Mouse (Mus musculus) CH12.LX (cell line): ENCODE results near the gene Cacna2d4. TPM values are rescaled to one million over a fixed set of nuclear protein-coding genes. Genes with fewer than 3 reads are reported as not detected.

Source experiments
- DNase-seq: peaks from one replicate; pipeline ENCODE4 v3.0.0-alpha.2; 2013; ENCODE audit errors: extremely low read depth
- H3K27ac ChIP-seq: 2 replicates; pipeline ENCODE4 v1.5.1; 2012; ENCODE audit warnings: low read depth, mild to moderate bottlenecking, control low read depth, moderate library complexity; ENCODE audit not compliant: insufficient read depth
- H3K27me3 ChIP-seq: replicated peaks from 2 replicates; pipeline ENCODE3; 2012; ENCODE audit warnings: inconsistent platforms
- H3K36me3 ChIP-seq, 2 experiments: replicated peaks in 1 of 2; 2 replicates each; pipeline versions ENCODE3 to v1.6.1; 2012; ENCODE audit warnings: inconsistent platforms in 1 of 2, low read length in 1 of 2, mild to moderate bottlenecking in 1 of 2, mixed read lengths in 1 of 2, moderate library complexity in 1 of 2; ENCODE audit not compliant: control insufficient read depth in 1 of 2, insufficient read depth in 1 of 2
- H3K4me1 ChIP-seq, 2 experiments: 2 replicates each; pipeline ENCODE4 v1.6.1; 2012; ENCODE audit warnings: inconsistent platforms in 1 of 2, moderate library complexity in 1 of 2; ENCODE audit not compliant: insufficient read depth in 2 of 2, control insufficient read depth in 1 of 2
- H3K4me2 ChIP-seq: 2 replicates; pipeline ENCODE4 v1.6.1; 2012; ENCODE audit warnings: low read depth, mild to moderate bottlenecking, control low read depth; ENCODE audit not compliant: poor library complexity, insufficient read depth, severe bottlenecking
- H3K4me3 ChIP-seq, 3 experiments: fragments of 150-350 bp in 1 of 3; sonication (generic) in 1 of 3; replicated peaks in 1 of 3; 2 replicates each; pipeline versions ENCODE3 to v1.5.1; 2011 to 2012; ENCODE audit warnings: low read depth in 2 of 3, low read length in 2 of 3, mild to moderate bottlenecking in 2 of 3, moderate library complexity in 2 of 3, control low read depth in 1 of 3, improper control_type of control experiment in 1 of 3, inconsistent platforms in 1 of 3, mixed read lengths in 1 of 3; ENCODE audit not compliant: poor library complexity in 1 of 3
- H3K79me2 ChIP-seq: replicated peaks from 2 replicates; pipeline ENCODE4 v1.6.1; 2012; ENCODE audit warnings: mild to moderate bottlenecking, moderate library complexity; ENCODE audit not compliant: control insufficient read depth, poor library complexity, insufficient read depth, severe bottlenecking; ENCODE audit errors: extremely low read depth
- H3K9ac ChIP-seq: 2 replicates; pipeline ENCODE4 v1.6.1; 2012; ENCODE audit warnings: low read depth, mild to moderate bottlenecking, control low read depth, moderate library complexity; ENCODE audit not compliant: insufficient read depth
- H3K9me3 ChIP-seq: replicated peaks from 2 replicates; pipeline ENCODE3; 2012; ENCODE audit warnings: low read length, inconsistent platforms, mixed read lengths
- BHLHE40 ChIP-seq: IDR thresholded peaks from 2 replicates; pipeline ENCODE4 v1.6.1; 2011; ENCODE audit warnings: mild to moderate bottlenecking, low read depth, low read length, improper control_type of control experiment
- CHD2 ChIP-seq: IDR thresholded peaks from 2 replicates; pipeline ENCODE4 v1.6.1; 2011; ENCODE audit warnings: low read length, improper control_type of control experiment
- CTCF ChIP-seq, 2 experiments: IDR thresholded peaks in 1 of 2; conservative IDR thresholded peaks in 1 of 2; 2 replicates each; pipeline ENCODE4 v1.5.1; 2011 to 2012; ENCODE audit warnings: low read depth in 2 of 2, low read length in 2 of 2, improper control_type of control experiment in 1 of 2, inconsistent platforms in 1 of 2, mild to moderate bottlenecking in 1 of 2, moderate library complexity in 1 of 2
- ELF1 ChIP-seq: IDR thresholded peaks from 2 replicates; pipeline ENCODE4 v1.6.1; 2014; ENCODE audit warnings: low read depth, mild to moderate bottlenecking, inconsistent platforms, low read length, improper control_type of control experiment
- EP300 ChIP-seq: IDR thresholded peaks from 2 replicates; pipeline ENCODE4 v1.6.1; 2011; ENCODE audit warnings: low read length, improper control_type of control experiment
- ETS1 ChIP-seq: conservative IDR thresholded peaks from 2 replicates; pipeline ENCODE4 v1.6.1; 2012; ENCODE audit warnings: low read depth, mild to moderate bottlenecking, inconsistent platforms, low read length, improper control_type of control experiment, moderate library complexity
- GABPA ChIP-seq: IDR thresholded peaks from 2 replicates; pipeline ENCODE4 v1.6.1; 2012; ENCODE audit warnings: low read depth, low read length, improper control_type of control experiment, inconsistent platforms; ENCODE audit not compliant: insufficient replicate concordance
- JUND ChIP-seq: conservative IDR thresholded peaks from 2 replicates; pipeline ENCODE4 v1.6.1; 2011; ENCODE audit warnings: low read depth, low read length, improper control_type of control experiment
- MAX ChIP-seq: IDR thresholded peaks from 2 replicates; pipeline ENCODE4 v1.6.1; 2011; ENCODE audit warnings: low read length, improper control_type of control experiment
- MEF2A ChIP-seq: IDR thresholded peaks from 2 replicates; pipeline ENCODE4 v1.6.1; 2014; ENCODE audit warnings: low read depth, mild to moderate bottlenecking, inconsistent platforms, low read length, improper control_type of control experiment, borderline replicate concordance
- NRF1 ChIP-seq: IDR thresholded peaks from 2 replicates; pipeline ENCODE4 v1.6.1; 2014; ENCODE audit warnings: low read depth, mild to moderate bottlenecking, inconsistent platforms, low read length, improper control_type of control experiment, moderate library complexity
- PAX5 ChIP-seq: IDR thresholded peaks from 2 replicates; pipeline ENCODE4 v1.6.1; 2012; ENCODE audit warnings: low read length, inconsistent platforms, mixed read lengths
- POLR2A ChIP-seq: IDR thresholded peaks from 2 replicates; pipeline ENCODE4 v1.6.1; 2011; ENCODE audit warnings: low read depth, mild to moderate bottlenecking, improper control_type of control experiment, low read length
- POLR2AphosphoS2 ChIP-seq: IDR thresholded peaks from 2 replicates; pipeline ENCODE4 v1.6.1; 2011; ENCODE audit warnings: low read depth, low read length, improper control_type of control experiment
- RCOR1 ChIP-seq: conservative IDR thresholded peaks from 2 replicates; pipeline ENCODE4 v1.6.1; 2012; ENCODE audit warnings: low read depth, mild to moderate bottlenecking, inconsistent platforms, low read length, improper control_type of control experiment
- USF1 ChIP-seq: IDR thresholded peaks from 2 replicates; pipeline ENCODE4 v1.6.1; 2014; ENCODE audit warnings: low read depth, mild to moderate bottlenecking, inconsistent platforms, low read length, improper control_type of control experiment
- ZC3H11A ChIP-seq: IDR thresholded peaks from 2 replicates; pipeline ENCODE4 v1.6.1; 2012; ENCODE audit warnings: low read depth, mild to moderate bottlenecking, inconsistent platforms, low read length, improper control_type of control experiment
- ZNF384 ChIP-seq: IDR thresholded peaks from 2 replicates; pipeline ENCODE4 v1.6.1; 2012; ENCODE audit warnings: low read depth, low read length, improper control_type of control experiment, inconsistent platforms
- dilution Hi-C: fragments of 300-500 bp; cut with MboI; formaldehyde crosslinking; loops from 2 replicates; pipeline ENCODE4 v1.14.3; 2020; ENCODE audit warnings: low sequenced_read_pairs; ENCODE audit not compliant: extremely low pct_unique_long_range_greater_than_20kb, extremely low pct_ligation_motif_present
- in situ Hi-C: fragments of 300-500 bp; cut with MboI; formaldehyde crosslinking; loops from 3 replicates; pipeline ENCODE4 v1.14.3; 2019; ENCODE audit warnings: low sequenced_read_pairs, low pct_ligation_motif_present, low pct_unique_long_range_greater_than_20kb, mixed read lengths
- polyA plus RNA-seq: library from polyadenylated mRNA; unstranded; fragments of >175 nt; gene quantifications from 2 replicates; pipeline ENCODE4 v1.2.1, GENCODE M21; 2012; ENCODE audit warnings: low read depth; ENCODE audit not compliant: insufficient read length
- total RNA-seq, 2 experiments: library from RNA; depleted of rRNA; stranded (reverse); fragments of 300-350 nt in 1 of 2; fragments of >200 nt in 1 of 2; gene quantifications; 2 replicates each; pipeline ENCODE4 v1.2.3; 2012 to 2014

The Cacna2d4 gene
- total and polyA plus RNA-seq, 3 experiments, result 0.08 to 0.64 (median 0.44) TPM

GRCm38 (mm10) chr6:119346257-119346656 is 109.9 kb downstream of the Cacna2d4 start:
- TF ChIP-seq MAX, result no peak
- no peak for TF ChIP-seq JUND
- no peak for TF ChIP-seq POLR2A
- TF ChIP-seq USF1, result no peak
- no peak for TF ChIP-seq GABPA
- TF ChIP-seq POLR2AphosphoS2, result no peak
- no peak for TF ChIP-seq ETS1
- TF ChIP-seq EP300, result no peak
- TF ChIP-seq CHD2, result no peak
- no peak for TF ChIP-seq ZNF384
- no peak for TF ChIP-seq CTCF (conservative IDR thresholded peaks at IDR 0.05 in 1 of 2, IDR thresholded peaks at IDR 0.05 in 1 of 2; ENCODE audit: low read depth in 2 of 2, low read length in 2 of 2)
- TF ChIP-seq BHLHE40, result no peak
- no peak for TF ChIP-seq RCOR1
- no peak for TF ChIP-seq ZC3H11A
- no peak for TF ChIP-seq PAX5
- no peak for TF ChIP-seq NRF1
- no peak for TF ChIP-seq MEF2A
- TF ChIP-seq ELF1, result no peak
- in situ Hi-C loops (loop anchor here (5.0 to 25.0 kb wide), 2 partner anchors 119 to 734 kb away; no protein-coding TSS in a partner anchor), dilution Hi-C loops (no loop called here)
- Histone ChIP-seq H3K9me3 (no peaks in the 10 kb centered on the region), H3K27ac (no peak overlapping the region), H3K4me2 (no peak overlapping the region), H3K4me3 (no peak overlapping the region), H3K36me3 (peaks cover 0 to 3% of the 10 kb centered on the region in 2 experiments), H3K4me1 (peaks cover 0 to 18% of the 10 kb centered on the region in 2 experiments; a peak in 2 of 4 replicates), H3K27me3 (no peaks in the 10 kb centered on the region), H3K79me2 (no peaks in the 10 kb centered on the region), H3K9ac (no peak overlapping the region)
- no peak for DNase-seq

DNA sequence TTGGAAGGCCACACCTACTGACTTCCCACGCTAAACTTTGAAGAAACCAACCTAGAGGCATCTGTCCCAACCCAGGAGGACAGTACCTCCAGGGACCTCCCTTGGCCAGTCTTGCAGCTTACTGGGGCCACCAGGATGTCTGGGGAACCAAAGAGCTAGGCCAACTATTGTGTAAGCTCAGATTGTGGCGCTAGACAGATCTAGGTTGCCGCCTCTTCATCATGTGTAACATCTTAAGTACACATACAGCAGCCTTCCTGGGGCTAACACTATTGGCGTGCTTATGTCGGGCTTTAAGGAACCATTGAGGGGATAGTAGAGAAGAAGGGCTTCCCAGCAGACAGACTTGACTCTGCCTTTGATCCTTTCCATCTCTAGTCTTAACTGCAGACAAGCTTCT is 111.5 kb downstream of the Cacna2d4 start:
- in situ Hi-C loops, result loop anchor here (5.0 to 25.0 kb wide), 2 partner anchors 121 to 736 kb away; no protein-coding TSS in a partner anchor

More for the DNA sequence above, 111.5 kb downstream of the Cacna2d4 start:
- H3K4me3 ChIP-seq, result no peak overlapping the region
- no peaks in the 10 kb centered on the region for H3K9me3 ChIP-seq
- H3K27ac ChIP-seq, result no peak overlapping the region
- no peaks in the 10 kb centered on the region for H3K79me2 ChIP-seq
- no peaks in the 10 kb centered on the region for H3K27me3 ChIP-seq
- dilution Hi-C loops, result no loop called here
- no peak for TF ChIP-seq GABPA
- no peak for TF ChIP-seq ZC3H11A
- TF ChIP-seq POLR2AphosphoS2, result no peak
- no peak overlapping the region for H3K4me2 ChIP-seq
- no peak overlapping the region for H3K9ac ChIP-seq
- peaks cover 0 to 24% of the 10 kb centered on the region in 2 experiments; a peak in 2 of 4 replicates for H3K4me1 ChIP-seq
- peaks cover 0 to 14% of the 10 kb centered on the region in 2 experiments for H3K36me3 ChIP-seq
- no peak for DNase-seq
